Mouse (Mus musculus): ENCODE results near the gene Fdx1.
A peak's percentile ranks its signal among the peaks of the same experiment; 100 is the strongest.

The Fdx1 gene

GRCm38 (mm10) chr9:51962975-51963701 lies at the start of gene Fdx1:
TSS of gene Fdx1 (minus strand) at chr9:51963556.
- peak; percentile 83 for DNase-seq

GRCm38 (mm10) chr9:52012781-52013436 lies 49.6 kb upstream of the Fdx1 start:
- no peak for DNase-seq

- no peak for DNase-seq
Measured at GRCm38 (mm10) chr9:52012311-52012710, 49.0 kb upstream of the Fdx1 start.

GRCm38 (mm10) chr9:52008511-52008910 lies 45.2 kb upstream of the Fdx1 start:
- no peak for DNase-seq

GRCm38 (mm10) chr9:52007341-52007740 lies 44.0 kb upstream of the Fdx1 start:
- no peak for DNase-seq

GRCm38 (mm10) chr9:52003501-52003900 lies 40.1 kb upstream of the Fdx1 start:
- no peak for DNase-seq

GRCm38 (mm10) chr9:51995331-51996099 lies 32.2 kb upstream of the Fdx1 start:
- no peak for DNase-seq

- DNase-seq, result no peak
Measured at GRCm38 (mm10) chr9:51994636-51995260, 31.4 kb upstream of the Fdx1 start.

- peak; percentile 72 for DNase-seq
Measured at GRCm38 (mm10) chr9:51993486-51994275, 30.3 kb upstream of the Fdx1 start.

- DNase-seq, result no peak
Measured at GRCm38 (mm10) chr9:51991241-51991876, 28.0 kb upstream of the Fdx1 start.

GRCm38 (mm10) chr9:51990828-51991227 lies 27.5 kb upstream of the Fdx1 start:
- peak; percentile 74 for DNase-seq

GRCm38 (mm10) chr9:51985493-51986099 lies 22.2 kb upstream of the Fdx1 start:
- no peak for DNase-seq

- DNase-seq, result peak; percentile 63
Measured at GRCm38 (mm10) chr9:51981131-51981530, 17.8 kb upstream of the Fdx1 start.

- DNase-seq, result no peak
Measured at GRCm38 (mm10) chr9:51979301-51979700, 15.9 kb upstream of the Fdx1 start.

GRCm38 (mm10) chr9:51978545-51979259 lies 15.3 kb upstream of the Fdx1 start:
- DNase-seq, result no peak

GRCm38 (mm10) chr9:51977439-51978000 lies 14.2 kb upstream of the Fdx1 start:
- DNase-seq, result peak; percentile 90

GRCm38 (mm10) chr9:51974871-51975270 lies 11.5 kb upstream of the Fdx1 start:
- DNase-seq, result no peak

- no peak for DNase-seq
Measured at GRCm38 (mm10) chr9:51973846-51974245, 10.5 kb upstream of the Fdx1 start.

GRCm38 (mm10) chr9:51966373-51966772 lies 3.0 kb upstream of the Fdx1 start:
- no peak for DNase-seq

GRCm38 (mm10) chr9:51964110-51964509 lies 754 bp upstream of the Fdx1 start:
- no peak for DNase-seq
